ENCODE assay signal across 7 mouse cellular contexts in genomic region chr7:105628633-105629032, GRCm38 (mm10). TPM values are rescaled to one million over a fixed set of nuclear protein-coding genes. Genes with fewer than 3 reads are reported as not detected.
A peak's percentile ranks its signal among the peaks of the same experiment; 100 is the strongest.
DNase-seq lines count a peak whose midpoint lies in the region; ATAC-seq lines count a peak whose summit lies in the region.

No protein-coding gene starts in this region.

- H3K4me1 ChIP-seq in forebrain, embryonic 15.5 days: peaks cover 37% of the 10 kb centered on the region

- peaks cover 15% of the 10 kb centered on the region for H3K36me3 ChIP-seq in forebrain, embryonic 15.5 days

- intact Hi-C loops in left cerebral cortex, postnatal 4 days (cut with DNase I): no loop called here

- H3K9me3 ChIP-seq in forebrain, embryonic 15.5 days: no peaks in the 10 kb centered on the region

- 10% methylated on average over 3 of the region's 3 CpGs for WGBS in forebrain, embryonic 15.5 days

- DNase-seq in right cerebral cortex, adult 18-20 months: peak; percentile 59
- no peak for DNase-seq in right cerebral cortex, postnatal 4 days
- DNase-seq in heart, postnatal 4 days: peak; percentile 83
- DNase-seq in left cerebral cortex, postnatal 4 days: peak; percentile 82
- DNase-seq in retina, embryonic 14.5 days (ENCODE audit: low spot score): peak; percentile 41
- no peak for DNase-seq in thymus, postnatal 36 days

- peak; percentile 7; the same call in 1 of the 2 replicates for ATAC-seq in forebrain, embryonic 15.5 days (replicated peaks)

- H3K27me3 ChIP-seq in forebrain, embryonic 15.5 days: no peaks in the 10 kb centered on the region

- no peak overlapping the region for H3K4me3 ChIP-seq in forebrain, embryonic 15.5 days

- no peak overlapping the region for H3K9ac ChIP-seq in forebrain, embryonic 15.5 days (replicated peaks)

- H3K27ac ChIP-seq in forebrain, embryonic 15.5 days (replicated peaks): peak overlapping the region; percentile 28; the same call in 1 of the 2 replicates

- H3K4me2 ChIP-seq in forebrain, embryonic 15.5 days (replicated peaks): no peak overlapping the region

RNA-seq across cellular contexts. Expression of gene Trim3, which starts 4.7 kb away (rescaled TPM):
- 69.4 and 72.3 TPM in 2 replicates for polyA plus RNA-seq in forebrain, embryonic 15.5 days (2015; fragmentation: Nextera tagmentation; extraction: Ambion mirVana)
- 10 to 100 TPM; 33.5 to 34.7 TPM for total RNA-seq in heart, postnatal 4 days (2021)
- 100 to 1,000 TPM; 167 to 168 TPM for total RNA-seq in left cerebral cortex, postnatal 4 days (2021)

RNA-seq across cellular contexts. Expression of gene Timm10b, which starts 11.2 kb away (rescaled TPM):
- 135 and 139 TPM in 2 replicates for polyA plus RNA-seq in forebrain, embryonic 15.5 days (2015; fragmentation: Nextera tagmentation; extraction: Ambion mirVana)
- 100 to 1,000 TPM in 1 of 2 experiments, 10 to 100 TPM in 1; 97.6 to 101 TPM for total RNA-seq in heart, postnatal 4 days (2021)
- 10 to 100 TPM; 63.7 to 70.1 TPM for total RNA-seq in left cerebral cortex, postnatal 4 days (2021)

RNA-seq across cellular contexts. Expression of gene Arfip2, which starts 11.6 kb away (rescaled TPM):
- polyA plus RNA-seq in forebrain, embryonic 15.5 days (2015; fragmentation: Nextera tagmentation; extraction: Ambion mirVana): 80.6 and 85.6 TPM in 2 replicates
- 10 to 100 TPM; 32.6 to 32.9 TPM for total RNA-seq in heart, postnatal 4 days (2021)
- total RNA-seq in left cerebral cortex, postnatal 4 days (2021): 10 to 100 TPM; 77.0 to 77.8 TPM

RNA-seq across cellular contexts. Expression of gene Gm45799, which starts 11.7 kb away (rescaled TPM):
- 6.9 and 14.7 TPM in 2 replicates for polyA plus RNA-seq in forebrain, embryonic 15.5 days (2015; fragmentation: Nextera tagmentation; extraction: Ambion mirVana)
- 1 to 10 TPM; 1.6 to 1.9 TPM for total RNA-seq in heart, postnatal 4 days (2021)
- total RNA-seq in left cerebral cortex, postnatal 4 days (2021): 1 to 10 TPM; 8.9 to 9.1 TPM

RNA-seq across cellular contexts. Expression of gene Dnhd1, which starts 22.0 kb away (rescaled TPM):
- polyA plus RNA-seq in forebrain, embryonic 15.5 days (2015; fragmentation: Nextera tagmentation; extraction: Ambion mirVana): 0.42 and 0.86 TPM in 2 replicates
- total RNA-seq in heart, postnatal 4 days (2021): 1 to 10 TPM in 1 of 2 experiments, under 1 TPM in 1; 0.79 to 1.5 TPM
- 1 to 10 TPM; 4.1 to 4.8 TPM for total RNA-seq in left cerebral cortex, postnatal 4 days (2021)

Comparison
In these comparisons a context has a peak if more than half of its experiments do, and no peak if none do; other contexts are left out.
1. DNase-seq: peak in right cerebral cortex, adult 18-20 months (single experiment), heart, postnatal 4 days (single experiment), left cerebral cortex, postnatal 4 days (single experiment) and retina, embryonic 14.5 days (single experiment); none in right cerebral cortex, postnatal 4 days (single experiment) and thymus, postnatal 36 days (0 of 2).
2. RNA of gene Trim3, which starts 4.7 kb away (total RNA-seq): 167 to 168 TPM in left cerebral cortex, postnatal 4 days; 33.5 to 34.7 TPM in heart, postnatal 4 days; every median in the first group is over 4 times any median in the second.